ENCODE assay signal across 23 mouse cellular contexts in genomic region chr3:94342552-94342951, GRCm38 (mm10). TPM values are rescaled to one million over a fixed set of nuclear protein-coding genes. Genes with fewer than 3 reads are reported as not detected.
A peak's percentile ranks its signal among the peaks of the same experiment; 100 is the strongest.
DNase-seq lines count a peak whose midpoint lies in the region; ATAC-seq and TF ChIP-seq lines count a peak whose summit lies in the region.
"Had no signal": no experiment of that assay in that cellular context is flagged by ENCODE, and none has a peak within 500 bp of the region (broad histone marks: within the 10 kb centered on the region; RNA-seq: fewer than 3 reads in every experiment).

No protein-coding gene starts in this region.

- no peaks in the 10 kb centered on the region for H3K4me1 ChIP-seq in hindbrain, embryonic 15.5 days (replicated peaks)
- no peaks in the 10 kb centered on the region for H3K4me1 ChIP-seq in hindbrain, embryonic 12.5 days
- 0 out of 2 replicates have a peak, but pooled peaks cover 4% of the 10 kb centered on the region for H3K4me1 ChIP-seq in stomach, embryonic 16.5 days (ENCODE audit: control insufficient read depth, insufficient read depth, low read length)
- no peaks in the 10 kb centered on the region for H3K4me1 ChIP-seq in stomach, postnatal 0 days (replicated peaks; ENCODE audit: control insufficient read depth, insufficient read depth)
- H3K4me1 ChIP-seq in midbrain, embryonic 14.5 days (ENCODE audit: control insufficient read depth, insufficient read depth, low read length): no peaks in the 10 kb centered on the region
- H3K4me1 ChIP-seq: heart, embryonic 10.5 days; limb, embryonic 12.5 days; liver, embryonic 13.5 days had no signal

- no peak for DNase-seq in stomach, postnatal 0 days (ENCODE audit: low spot score)
- DNase-seq in midbrain, embryonic 14.5 days: peak; percentile 41
- no peak for DNase-seq in kidney, adult 11 months
- DNase-seq in natural killer cell, adult 2 months (ENCODE audit: low spot score in 2 of 2): no peak
- DNase-seq: adrenal gland, adult 2 months; cerebellum, adult 9-10 months; liver, embryonic 13.5 days; thymus, adult 18-20 months had no signal

- no peak for TF ChIP-seq EP300 in stomach, postnatal 0 days (optimal IDR thresholded peaks at IDR 0.05)

- H3K27me3 ChIP-seq in hindbrain, embryonic 15.5 days: no peaks in the 10 kb centered on the region
- H3K27me3 ChIP-seq in hindbrain, embryonic 12.5 days: no peaks in the 10 kb centered on the region
- no peaks in the 10 kb centered on the region for H3K27me3 ChIP-seq in stomach, embryonic 16.5 days (ENCODE audit: control insufficient read depth, insufficient read depth, low read length)
- H3K27me3 ChIP-seq in stomach, postnatal 0 days (ENCODE audit: control insufficient read depth, insufficient read depth, low read length): no peaks in the 10 kb centered on the region
- no peaks in the 10 kb centered on the region for H3K27me3 ChIP-seq in midbrain, embryonic 14.5 days (ENCODE audit: control insufficient read depth, insufficient read depth, low read length)
- H3K27me3 ChIP-seq: limb, embryonic 12.5 days; liver, embryonic 13.5 days; lung, embryonic 15.5 days; midbrain, embryonic 12.5 days had no signal

- no peak overlapping the region for H3K4me3 ChIP-seq in hindbrain, embryonic 15.5 days
- H3K4me3 ChIP-seq in hindbrain, embryonic 12.5 days: no peak overlapping the region
- no peak overlapping the region; the same call in 1 of the 2 replicates for H3K4me3 ChIP-seq in stomach, embryonic 16.5 days (replicated peaks; ENCODE audit: low read length)
- no peak overlapping the region for H3K4me3 ChIP-seq in stomach, postnatal 0 days (ENCODE audit: low read depth, low read length)
- no peak overlapping the region for H3K4me3 ChIP-seq in midbrain, embryonic 14.5 days (replicated peaks; ENCODE audit: low read depth, low read length)
- H3K4me3 ChIP-seq: heart, embryonic 10.5 days; hindbrain, embryonic 10.5 days; limb, embryonic 12.5 days; liver, embryonic 13.5 days; lung, embryonic 15.5 days; midbrain, embryonic 12.5 days had no signal

- no peak for TF ChIP-seq CTCF in stomach, postnatal 0 days (IDR thresholded peaks at IDR 0.05; ENCODE audit: low read depth)

- H3K4me2 ChIP-seq in hindbrain, embryonic 15.5 days: no peak overlapping the region
- H3K4me2 ChIP-seq in hindbrain, embryonic 12.5 days (replicated peaks): no peak overlapping the region
- H3K4me2 ChIP-seq in stomach, embryonic 16.5 days (ENCODE audit: low read depth, low read length): 0 out of 2 replicates have a peak overlapping the region, but pooled peaks have one; percentile 14
- H3K4me2 ChIP-seq in stomach, postnatal 0 days (replicated peaks; ENCODE audit: low read depth): no peak overlapping the region
- no peak overlapping the region for H3K4me2 ChIP-seq in midbrain, embryonic 14.5 days (ENCODE audit: low read length)
- H3K4me2 ChIP-seq: limb, embryonic 12.5 days; liver, embryonic 13.5 days; lung, embryonic 15.5 days; midbrain, embryonic 12.5 days had no signal

- no peak overlapping the region for H3K9ac ChIP-seq in hindbrain, embryonic 15.5 days
- H3K9ac ChIP-seq in hindbrain, embryonic 12.5 days: no peak overlapping the region
- H3K9ac ChIP-seq in stomach, embryonic 16.5 days (ENCODE audit: low read length): no peak overlapping the region
- no peak overlapping the region for H3K9ac ChIP-seq in stomach, postnatal 0 days (ENCODE audit: low read length)
- H3K9ac ChIP-seq in midbrain, embryonic 14.5 days (replicated peaks; ENCODE audit: low read length): no peak overlapping the region
- H3K9ac ChIP-seq: limb, embryonic 12.5 days; liver, embryonic 13.5 days; lung, embryonic 15.5 days; midbrain, embryonic 12.5 days had no signal

- H3K36me3 ChIP-seq in hindbrain, embryonic 15.5 days: no peaks in the 10 kb centered on the region
- H3K36me3 ChIP-seq in hindbrain, embryonic 12.5 days: no peaks in the 10 kb centered on the region
- H3K36me3 ChIP-seq in stomach, embryonic 16.5 days (ENCODE audit: control insufficient read depth, insufficient read depth, low read length): no peaks in the 10 kb centered on the region
- no peaks in the 10 kb centered on the region for H3K36me3 ChIP-seq in stomach, postnatal 0 days (ENCODE audit: control insufficient read depth, insufficient read depth, low read length)
- no peaks in the 10 kb centered on the region for H3K36me3 ChIP-seq in midbrain, embryonic 14.5 days (ENCODE audit: control insufficient read depth, insufficient read depth, low read length)
- H3K36me3 ChIP-seq: heart, embryonic 10.5 days; hindbrain, embryonic 10.5 days; limb, embryonic 12.5 days; liver, embryonic 13.5 days; lung, embryonic 15.5 days; midbrain, embryonic 12.5 days had no signal

- 61% methylated on average over 1 of the region's 1 CpGs for WGBS in hindbrain, embryonic 15.5 days
- WGBS in hindbrain, embryonic 12.5 days: 68% methylated on average over 1 of the region's 1 CpGs
- 43% methylated on average over 1 of the region's 1 CpGs for WGBS in stomach, embryonic 16.5 days
- 55% methylated on average over 1 of the region's 1 CpGs for WGBS in stomach, postnatal 0 days
- 43% methylated on average over 1 of the region's 1 CpGs for WGBS in midbrain, embryonic 14.5 days

- H3K27ac ChIP-seq in hindbrain, embryonic 15.5 days (replicated peaks): no peak overlapping the region
- H3K27ac ChIP-seq in hindbrain, embryonic 12.5 days: no peak overlapping the region
- H3K27ac ChIP-seq in stomach, embryonic 16.5 days (ENCODE audit: low read length): peak overlapping the region; percentile 74
- no peak overlapping the region for H3K27ac ChIP-seq in stomach, postnatal 0 days (replicated peaks)
- no peak overlapping the region for H3K27ac ChIP-seq in midbrain, embryonic 14.5 days (replicated peaks; ENCODE audit: low read depth, low read length)
- H3K27ac ChIP-seq: heart, embryonic 10.5 days; hindbrain, embryonic 10.5 days; limb, embryonic 12.5 days; liver, embryonic 13.5 days; macrophage; midbrain, embryonic 12.5 days had no signal

- peak; percentile 59; the same call in 1 of the 2 replicates for ATAC-seq in hindbrain, embryonic 15.5 days (ENCODE audit: low FRiP score, low read depth)
- ATAC-seq in hindbrain, embryonic 12.5 days (ENCODE audit: low FRiP score): no peak
- ATAC-seq in stomach, embryonic 16.5 days (ENCODE audit: insufficient read depth, low FRiP score): no peak
- ATAC-seq in stomach, postnatal 0 days (ENCODE audit: low FRiP score, low TSS enrichment): no peak
- ATAC-seq in midbrain, embryonic 14.5 days (ENCODE audit: low FRiP score, low TSS enrichment): no peak
- ATAC-seq: intestine, postnatal 0 days had no signal

- H3K9me3 ChIP-seq in hindbrain, embryonic 15.5 days: no peaks in the 10 kb centered on the region
- no peaks in the 10 kb centered on the region for H3K9me3 ChIP-seq in hindbrain, embryonic 12.5 days (replicated peaks)
- no peaks in the 10 kb centered on the region for H3K9me3 ChIP-seq in stomach, embryonic 16.5 days (replicated peaks; ENCODE audit: control insufficient read depth, low read length)
- no peaks in the 10 kb centered on the region for H3K9me3 ChIP-seq in stomach, postnatal 0 days (ENCODE audit: control insufficient read depth, low read length)
- H3K9me3 ChIP-seq in midbrain, embryonic 14.5 days (ENCODE audit: control insufficient read depth, low read length): no peaks in the 10 kb centered on the region
- H3K9me3 ChIP-seq: heart, embryonic 10.5 days; hindbrain, embryonic 10.5 days; limb, embryonic 12.5 days; liver, embryonic 13.5 days; lung, embryonic 15.5 days; midbrain, embryonic 12.5 days had no signal

RNA-seq across cellular contexts. Expression of gene Them5, which starts 0.7 kb away (rescaled TPM):
- polyA plus RNA-seq in hindbrain, embryonic 15.5 days (2015; fragmentation: Nextera tagmentation; extraction: Ambion mirVana): 0.19 and 0.21 TPM in 2 replicates
- not detected in 2 replicates for polyA plus RNA-seq in hindbrain, embryonic 12.5 days (2016; fragmentation: Nextera tagmentation; extraction: Ambion mirVana)
- polyA plus RNA-seq in stomach, embryonic 16.5 days (2015; fragmentation: Nextera tagmentation; extraction: Ambion mirVana): 32.1 and 49.6 TPM in 2 replicates
- polyA plus RNA-seq in stomach, postnatal 0 days (2015; fragmentation: Nextera tagmentation; extraction: Ambion mirVana): 126 and 146 TPM in 2 replicates
- 0.18 TPM in 1 of 2 replicates, not detected in the other for polyA plus RNA-seq in midbrain, embryonic 14.5 days (2014; fragmentation: Nextera tagmentation; extraction: Ambion mirVana)
- polyA plus RNA-seq: adrenal gland, adult 2 months; C2C12; heart, embryonic 10.5 days; heart, postnatal 0 days; hindbrain, embryonic 10.5 days; intestine, postnatal 0 days; kidney, embryonic 16.5 days; large intestine, adult 2 months; liver, embryonic 13.5 days; macrophage; midbrain, embryonic 12.5 days had no signal

RNA-seq across cellular contexts. Expression of gene C2cd4d, which starts 19.7 kb away (rescaled TPM):
- 2.4 and 3.3 TPM in 2 replicates for polyA plus RNA-seq in hindbrain, embryonic 15.5 days (2015; fragmentation: Nextera tagmentation; extraction: Ambion mirVana)
- polyA plus RNA-seq in hindbrain, embryonic 12.5 days (2016; fragmentation: Nextera tagmentation; extraction: Ambion mirVana): 2.4 and 2.5 TPM in 2 replicates
- 0.35 and 0.65 TPM in 2 replicates for polyA plus RNA-seq in stomach, embryonic 16.5 days (2015; fragmentation: Nextera tagmentation; extraction: Ambion mirVana)
- polyA plus RNA-seq in stomach, postnatal 0 days (2015; fragmentation: Nextera tagmentation; extraction: Ambion mirVana): 0.82 and 1.5 TPM in 2 replicates
- 2.6 and 3.1 TPM in 2 replicates for polyA plus RNA-seq in midbrain, embryonic 14.5 days (2014; fragmentation: Nextera tagmentation; extraction: Ambion mirVana)
- polyA plus RNA-seq: C2C12; liver, embryonic 13.5 days; macrophage had no signal

RNA-seq across cellular contexts. Expression of gene Rorc, which starts 30.0 kb away (rescaled TPM):
- 0.49 TPM in 2 replicates for polyA plus RNA-seq in hindbrain, embryonic 15.5 days (2015; fragmentation: Nextera tagmentation; extraction: Ambion mirVana)
- 0.76 and 0.82 TPM in 2 replicates for polyA plus RNA-seq in hindbrain, embryonic 12.5 days (2016; fragmentation: Nextera tagmentation; extraction: Ambion mirVana)
- polyA plus RNA-seq in stomach, embryonic 16.5 days (2015; fragmentation: Nextera tagmentation; extraction: Ambion mirVana): 7.4 and 8.6 TPM in 2 replicates
- 7.5 and 8.8 TPM in 2 replicates for polyA plus RNA-seq in stomach, postnatal 0 days (2015; fragmentation: Nextera tagmentation; extraction: Ambion mirVana)
- polyA plus RNA-seq in midbrain, embryonic 14.5 days (2014; fragmentation: Nextera tagmentation; extraction: Ambion mirVana): 0.30 and 0.43 TPM in 2 replicates
- polyA plus RNA-seq: macrophage; neural tube, embryonic 11.5 days had no signal

RNA-seq across cellular contexts. Expression of gene Them4, which starts 32.7 kb away (rescaled TPM):
- 56.1 and 57.7 TPM in 2 replicates for polyA plus RNA-seq in hindbrain, embryonic 15.5 days (2015; fragmentation: Nextera tagmentation; extraction: Ambion mirVana)
- polyA plus RNA-seq in hindbrain, embryonic 12.5 days (2016; fragmentation: Nextera tagmentation; extraction: Ambion mirVana): 16.1 and 18.1 TPM in 2 replicates
- 10.4 and 12.6 TPM in 2 replicates for polyA plus RNA-seq in stomach, embryonic 16.5 days (2015; fragmentation: Nextera tagmentation; extraction: Ambion mirVana)
- 10.2 and 10.4 TPM in 2 replicates for polyA plus RNA-seq in stomach, postnatal 0 days (2015; fragmentation: Nextera tagmentation; extraction: Ambion mirVana)
- 57.5 and 59.7 TPM in 2 replicates for polyA plus RNA-seq in midbrain, embryonic 14.5 days (2014; fragmentation: Nextera tagmentation; extraction: Ambion mirVana)

RNA-seq across cellular contexts. Expression of gene Lingo4, which starts 55.8 kb away (rescaled TPM):
- polyA plus RNA-seq in hindbrain, embryonic 15.5 days (2015; fragmentation: Nextera tagmentation; extraction: Ambion mirVana): 1.7 and 1.8 TPM in 2 replicates
- polyA plus RNA-seq in hindbrain, embryonic 12.5 days (2016; fragmentation: Nextera tagmentation; extraction: Ambion mirVana): 0.52 and 0.53 TPM in 2 replicates
- polyA plus RNA-seq in stomach, embryonic 16.5 days (2015; fragmentation: Nextera tagmentation; extraction: Ambion mirVana): 0.44 and 0.51 TPM in 2 replicates
- polyA plus RNA-seq in stomach, postnatal 0 days (2015; fragmentation: Nextera tagmentation; extraction: Ambion mirVana): 0.42 TPM in 2 replicates
- polyA plus RNA-seq in midbrain, embryonic 14.5 days (2014; fragmentation: Nextera tagmentation; extraction: Ambion mirVana): 0.67 and 1.1 TPM in 2 replicates
- polyA plus RNA-seq: heart, embryonic 10.5 days; limb, embryonic 12.5 days; macrophage had no signal

Comparison
In these comparisons a context has a peak if more than half of its experiments do, and no peak if none do; other contexts are left out.
1. RNA of gene Them5, which starts 0.7 kb away (polyA plus RNA-seq): 126 to 146 TPM in stomach, postnatal 0 days and 32.1 to 49.6 TPM in stomach, embryonic 16.5 days; 0.19 to 0.21 TPM in hindbrain, embryonic 15.5 days, 0.18 TPM in midbrain, embryonic 14.5 days and not detected in hindbrain, embryonic 12.5 days; every median in the first group is over 10 times any median in the second.